Comparison of ENCODE assay signal across 8 mouse cellular contexts in the genomic region with DNA sequence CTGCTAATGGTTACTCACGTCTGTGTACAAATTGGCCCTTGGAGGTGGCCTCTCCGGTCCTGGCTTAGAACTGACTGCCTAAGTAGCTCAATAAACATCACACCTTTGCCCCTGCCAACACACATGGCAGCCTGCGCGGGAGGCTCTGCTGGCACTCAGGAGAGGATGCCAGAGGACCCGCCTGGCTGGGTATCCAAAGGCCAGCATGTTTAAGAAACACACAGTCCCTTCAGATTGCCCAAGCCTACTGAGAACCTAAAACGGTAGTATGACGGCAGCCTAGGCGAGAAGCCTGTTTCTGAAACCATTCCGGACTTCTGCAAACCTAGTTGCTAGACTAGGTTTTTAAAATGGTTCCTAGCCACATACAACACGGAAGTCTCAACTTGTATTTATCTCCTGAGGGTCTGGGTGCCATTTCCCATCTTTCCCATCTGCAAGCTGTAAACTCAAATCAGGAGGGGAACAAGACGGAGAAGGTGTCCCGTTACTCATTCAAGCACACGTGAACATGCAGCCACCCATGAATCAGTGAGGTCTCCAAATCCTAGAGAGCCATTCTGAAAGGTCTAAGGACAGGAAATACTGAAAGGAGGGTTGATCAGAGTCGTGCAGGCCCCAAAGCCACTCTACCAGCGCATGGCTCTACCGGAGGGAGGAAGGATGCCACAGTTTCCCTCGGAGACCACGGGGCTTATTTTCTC. TPM values are rescaled to one million over a fixed set of nuclear protein-coding genes. Genes with fewer than 3 reads are reported as not detected.
DNase-seq lines count a peak whose midpoint lies in the region; ATAC-seq lines count a peak whose summit lies in the region.

No protein-coding gene starts in this region.

- DNase-seq in kidney, adult 9 months = peak; percentile 44
- DNase-seq in limb, embryonic 10.5 days (ENCODE audit: low spot score) = peak; percentile 34
- DNase-seq in spleen, postnatal 10 days (ENCODE audit: low spot score in 2 of 2) = peak; percentile 31 to 33
- DNase-seq in frontal cortex, postnatal 36 days (ENCODE audit: low spot score in 2 of 2) = no peak
- DNase-seq in urinary bladder, postnatal 10 days (ENCODE audit: low spot score) = no peak
- DNase-seq in midbrain, embryonic 10.5 days (ENCODE audit: low spot score) = no peak

- H3K9me3 ChIP-seq in kidney, embryonic 15.5 days (replicated peaks) = no peaks in the 10 kb centered on the region
- no peaks in the 10 kb centered on the region for H3K9me3 ChIP-seq in limb, embryonic 10.5 days (replicated peaks)
- no peaks in the 10 kb centered on the region for H3K9me3 ChIP-seq in midbrain, embryonic 10.5 days (replicated peaks)

- no peak for ATAC-seq in kidney, embryonic 15.5 days (replicated peaks; ENCODE audit: low FRiP score)
- ATAC-seq in activated CD4-positive, CD25-positive, alpha-beta regulatory T cell, adult 4 months = peak; percentile 26

- H3K4me1 ChIP-seq in kidney, embryonic 15.5 days = peaks cover 16% of the 10 kb centered on the region
- peaks cover 35% of the 10 kb centered on the region for H3K4me1 ChIP-seq in limb, embryonic 10.5 days
- peaks cover 14% of the 10 kb centered on the region for H3K4me1 ChIP-seq in midbrain, embryonic 10.5 days

- 68% methylated on average over 18 of the region's 18 CpGs for WGBS in kidney, embryonic 15.5 days
- WGBS in limb, embryonic 10.5 days = 73% methylated on average over 18 of the region's 18 CpGs
- WGBS in midbrain, embryonic 10.5 days = 87% methylated on average over 18 of the region's 18 CpGs

- no peaks in the 10 kb centered on the region for H3K36me3 ChIP-seq in kidney, embryonic 15.5 days
- no peaks in the 10 kb centered on the region for H3K36me3 ChIP-seq in limb, embryonic 10.5 days
- H3K36me3 ChIP-seq in midbrain, embryonic 10.5 days = no peaks in the 10 kb centered on the region

- no peaks in the 10 kb centered on the region for H3K27me3 ChIP-seq in kidney, embryonic 15.5 days
- H3K27me3 ChIP-seq in limb, embryonic 10.5 days (ENCODE audit: low read depth, poor library complexity, severe bottlenecking) = no peaks in the 10 kb centered on the region
- H3K27me3 ChIP-seq in midbrain, embryonic 10.5 days (ENCODE audit: low read depth, poor library complexity, severe bottlenecking) = peaks cover 2% of the 10 kb centered on the region; the same call in 1 of the 2 replicates

- no peak overlapping the region for H3K9ac ChIP-seq in kidney, embryonic 15.5 days

- no peak overlapping the region for H3K4me3 ChIP-seq in kidney, embryonic 15.5 days (replicated peaks)
- no peak overlapping the region for H3K4me3 ChIP-seq in limb, embryonic 10.5 days
- H3K4me3 ChIP-seq in midbrain, embryonic 10.5 days = no peak overlapping the region

- H3K4me2 ChIP-seq in kidney, embryonic 15.5 days = no peak overlapping the region

- no peak overlapping the region for H3K27ac ChIP-seq in kidney, embryonic 15.5 days
- 0 out of 2 replicates have a peak overlapping the region, but pooled peaks have one; percentile 46 for H3K27ac ChIP-seq in limb, embryonic 10.5 days
- H3K27ac ChIP-seq in midbrain, embryonic 10.5 days (replicated peaks) = no peak overlapping the region

RNA-seq across cellular contexts. Expression of gene Rassf5, which starts 45.8 kb away (rescaled TPM):
- 2.8 and 2.9 TPM in 2 replicates for polyA plus RNA-seq in kidney, embryonic 15.5 days (2015; fragmentation: Nextera tagmentation; extraction: Ambion mirVana)
- 100 to 1,000 TPM; 278 to 305 TPM for polyA plus RNA-seq in activated CD4-positive, CD25-positive, alpha-beta regulatory T cell, adult 4 months (2017; shearing (Covaris generic))
- 1.2 and 1.3 TPM in 2 replicates for polyA plus RNA-seq in limb, embryonic 10.5 days (2016; fragmentation: Nextera tagmentation; extraction: Ambion mirVana)
- 0.93 and 1.0 TPM in 2 replicates for polyA plus RNA-seq in midbrain, embryonic 10.5 days (2016; fragmentation: Nextera tagmentation; extraction: Ambion mirVana)

RNA-seq across cellular contexts. Expression of gene Eif2d, which starts 46.3 kb away (rescaled TPM):
- polyA plus RNA-seq in kidney, embryonic 15.5 days (2015; fragmentation: Nextera tagmentation; extraction: Ambion mirVana) = 61.4 and 68.2 TPM in 2 replicates
- 10 to 100 TPM; 52.5 to 58.8 TPM for polyA plus RNA-seq in activated CD4-positive, CD25-positive, alpha-beta regulatory T cell, adult 4 months (2017; shearing (Covaris generic))
- 73.5 and 76.7 TPM in 2 replicates for polyA plus RNA-seq in limb, embryonic 10.5 days (2016; fragmentation: Nextera tagmentation; extraction: Ambion mirVana)
- 60.5 and 62.6 TPM in 2 replicates for polyA plus RNA-seq in midbrain, embryonic 10.5 days (2016; fragmentation: Nextera tagmentation; extraction: Ambion mirVana)

Comparison
In these comparisons a context has a peak if more than half of its experiments do, and no peak if none do; other contexts are left out.
1. DNase-seq: peak in kidney, adult 9 months (single experiment), limb, embryonic 10.5 days (single experiment) and spleen, postnatal 10 days (2 of 2); none in frontal cortex, postnatal 36 days (0 of 2), urinary bladder, postnatal 10 days (single experiment) and midbrain, embryonic 10.5 days (single experiment).
2. RNA of gene Rassf5, which starts 45.8 kb away (polyA plus RNA-seq): 278 to 305 TPM in activated CD4-positive, CD25-positive, alpha-beta regulatory T cell, adult 4 months; 2.8 to 2.9 TPM in kidney, embryonic 15.5 days, 1.2 to 1.3 TPM in limb, embryonic 10.5 days and 0.93 to 1.0 TPM in midbrain, embryonic 10.5 days; every median in the first group is over 10 times any median in the second.